Mouse (Mus musculus) heart, postnatal 0 days (tissue): Measurements from ENCODE around the gene Tpk1. TPM values are rescaled to one million over a fixed set of nuclear protein-coding genes. Genes with fewer than 3 reads are reported as not detected.

ENCODE experiments used
- ATAC-seq: fragments of 200-750 bp; cut with Nextera tagmentation; 2 replicates; pipeline ENCODE4 v1.8.0; 2017; ENCODE audit warnings: low read depth, moderate number of reproducible peaks, moderate library complexity; ENCODE audit not compliant: insufficient read depth
- DNase-seq: peaks from one replicate; pipeline ENCODE4 v3.0.0-alpha.2; 2016; ENCODE audit warnings: low spot score
- H3K27ac ChIP-seq: fragments of 300-500 bp; sonication (generic); 2 replicates; pipeline ENCODE4 v1.5.1; 2014; ENCODE audit warnings: low read depth, mild to moderate bottlenecking
- H3K27me3 ChIP-seq: fragments of 300-500 bp; sonication (generic); 2 replicates; pipeline ENCODE4 v1.6.1; 2014; ENCODE audit warnings: low read length, mixed read lengths; ENCODE audit not compliant: control insufficient read depth, insufficient read depth
- H3K36me3 ChIP-seq: fragments of 300-500 bp; sonication (generic); replicated peaks from 2 replicates; pipeline ENCODE4 v1.6.1; 2014; ENCODE audit warnings: low read length, mixed read lengths; ENCODE audit not compliant: control insufficient read depth, insufficient read depth
- H3K4me1 ChIP-seq: fragments of 300-500 bp; sonication (generic); 2 replicates; pipeline ENCODE4 v1.6.1; 2014; ENCODE audit warnings: antibody characterized with exemption; ENCODE audit not compliant: control insufficient read depth, insufficient read depth
- H3K4me2 ChIP-seq: fragments of 300-500 bp; sonication (generic); 2 replicates; pipeline ENCODE4 v1.6.1; 2014; ENCODE audit warnings: low read depth, mild to moderate bottlenecking, low read length, moderate library complexity
- H3K4me3 ChIP-seq: fragments of 300-500 bp; sonication (generic); 2 replicates; pipeline ENCODE4 v1.5.1; 2014; ENCODE audit warnings: low read depth, low read length
- H3K9ac ChIP-seq: fragments of 300-500 bp; sonication (generic); replicated peaks from 2 replicates; pipeline ENCODE4 v1.6.1; 2014; ENCODE audit warnings: low read depth, low read length, mixed read lengths
- H3K9me3 ChIP-seq: fragments of 300-500 bp; sonication (generic); replicated peaks from 2 replicates; pipeline ENCODE4 v1.6.1; 2016; ENCODE audit warnings: low read length; ENCODE audit not compliant: control insufficient read depth
- CTCF ChIP-seq: IDR thresholded peaks from 2 replicates; pipeline ENCODE4 v1.5.1; 2016; ENCODE audit warnings: antibody characterized with exemption, control low read depth, low read depth
- EP300 ChIP-seq: IDR thresholded peaks from 2 replicates; pipeline ENCODE4 v1.6.1; 2016; ENCODE audit warnings: antibody characterized with exemption, low read depth
- WGBS: fragments of 180-500 bp; shearing (Covaris S2); extraction: QIAGEN DNeasy Blood & Tissue Kit; methylation state at CpG from one replicate; pipeline ENCODE4 v1.1.7; 2014; 5-methylcytosine and 5-hydroxymethylcytosine counted together
- polyA plus RNA-seq: library from polyadenylated mRNA; unstranded; fragments of >200 nt; fragmentation: Nextera tagmentation; extraction: Ambion mirVana; gene quantifications from 2 replicates; pipeline ENCODE4 v1.2.1, GENCODE M21; 2015
- total RNA-seq: library from RNA; depleted of rRNA; stranded (reverse); fragments of >200 nt; gene quantifications from 2 replicates; pipeline ENCODE4 v1.2.3, GENCODE M21; 2014; ENCODE audit warnings: low replicate concordance

Gene Tpk1
- total and polyA plus RNA-seq, 2 experiments from 2014 or later: 2.8 to 6.3 TPM

DNA sequence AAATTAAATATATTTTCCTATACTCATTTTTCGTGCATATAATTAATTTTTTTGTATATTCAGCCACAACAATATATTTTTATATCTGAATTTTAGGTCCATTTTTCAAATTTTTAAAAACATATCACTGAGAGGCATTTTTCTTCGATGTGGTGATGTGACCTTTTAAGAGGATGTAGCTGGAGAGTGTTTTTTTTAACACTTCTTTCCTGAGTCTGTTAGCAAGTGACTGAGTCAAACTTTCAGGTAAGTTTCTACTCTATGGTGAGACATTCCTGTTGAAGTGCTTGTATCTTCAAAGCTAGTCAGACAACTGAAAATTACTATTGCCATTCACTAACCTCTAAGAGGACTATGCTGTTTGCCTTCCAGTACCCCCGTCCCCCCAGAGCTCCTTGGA is 283.3 kb downstream of the Tpk1 start:
- WGBS: 75% methylated on average over 3 of the region's 3 CpGs
- no peak overlapping the region for H3K4me3 ChIP-seq

GRCm38 (mm10) chr6:43382284-43382683 is 283.8 kb downstream of the Tpk1 start:
- Histone ChIP-seq H3K9ac (no peak overlapping the region), H3K9me3 (no peaks in the 10 kb centered on the region), H3K27me3 (no peaks in the 10 kb centered on the region), H3K27ac (0 out of 2 replicates have a peak overlapping the region, but pooled peaks have one; percentile 32), H3K36me3 (no peaks in the 10 kb centered on the region), H3K4me1 (peaks cover 3% of the 10 kb centered on the region), H3K4me2 (no peak overlapping the region), H3K4me3 (no peak overlapping the region)
- peak; percentile 77; the same call in 1 of the 2 replicates for ATAC-seq
- TF ChIP-seq EP300: no peak
- TF ChIP-seq CTCF: no peak
- peak; percentile 39 for DNase-seq
- whole genome bisulfite sequencing: 29% methylated on average over 3 of the region's 3 CpGs

More for the DNA sequence above, 283.3 kb downstream of the Tpk1 start:
- Histone ChIP-seq H3K4me1 (peaks cover 7% of the 10 kb centered on the region), H3K27ac (no peak overlapping the region), H3K4me2 (no peak overlapping the region), H3K9me3 (no peaks in the 10 kb centered on the region), H3K36me3 (no peaks in the 10 kb centered on the region), H3K27me3 (no peaks in the 10 kb centered on the region), H3K9ac (no peak overlapping the region)
- TF ChIP-seq EP300: no peak
- TF ChIP-seq CTCF: no peak
- ATAC-seq (no peak), DNase-seq (no peak)

DNA sequence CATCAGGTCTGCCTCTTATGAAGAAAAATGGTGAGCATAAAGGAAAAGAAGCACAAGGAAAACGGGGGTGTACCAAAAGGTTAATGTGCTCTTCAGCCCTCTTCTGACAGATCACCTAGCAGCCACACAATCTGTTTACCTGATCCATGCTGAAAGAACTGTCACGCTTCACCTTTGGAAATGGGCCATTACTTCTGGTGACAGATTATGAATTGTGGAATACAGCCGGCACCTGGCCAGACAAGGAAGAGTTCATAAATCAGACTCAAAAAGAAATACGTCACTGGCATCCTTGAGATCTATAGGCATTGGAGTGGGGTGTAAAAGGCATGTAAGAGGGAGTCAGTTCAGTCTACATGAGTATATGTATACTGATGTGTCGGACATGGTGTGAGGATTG is 292.9 kb downstream of the Tpk1 start:
- WGBS: 86% methylated on average over 5 of the region's 5 CpGs

GRCm38 (mm10) chr6:43367434-43367945 is 298.6 kb downstream of the Tpk1 start:
- Histone ChIP-seq H3K27me3 (no peaks in the 10 kb centered on the region), H3K36me3 (no peaks in the 10 kb centered on the region), H3K9me3 (no peaks in the 10 kb centered on the region), H3K4me2 (no peak overlapping the region), H3K4me3 (no peak overlapping the region), H3K4me1 (no peaks in the 10 kb centered on the region), H3K9ac (no peak overlapping the region), H3K27ac (no peak overlapping the region)
- TF ChIP-seq CTCF (no peak), EP300 (no peak)
- WGBS: 52% methylated on average over 1 of the region's 1 CpGs
- no peak for ATAC-seq
- no peak for DNase-seq

More for the DNA sequence above, 292.9 kb downstream of the Tpk1 start:
- no peaks in the 10 kb centered on the region for H3K27me3 ChIP-seq
- H3K9ac ChIP-seq: no peak overlapping the region
- H3K4me3 ChIP-seq: no peak overlapping the region
- no peak overlapping the region for H3K27ac ChIP-seq
- DNase-seq (no peak), ATAC-seq (no peak)
- H3K4me2 ChIP-seq: no peak overlapping the region
- H3K36me3 ChIP-seq: no peaks in the 10 kb centered on the region
- TF ChIP-seq EP300 (no peak), CTCF (no peak)
- H3K4me1 ChIP-seq: no peaks in the 10 kb centered on the region
- no peaks in the 10 kb centered on the region for H3K9me3 ChIP-seq

DNA sequence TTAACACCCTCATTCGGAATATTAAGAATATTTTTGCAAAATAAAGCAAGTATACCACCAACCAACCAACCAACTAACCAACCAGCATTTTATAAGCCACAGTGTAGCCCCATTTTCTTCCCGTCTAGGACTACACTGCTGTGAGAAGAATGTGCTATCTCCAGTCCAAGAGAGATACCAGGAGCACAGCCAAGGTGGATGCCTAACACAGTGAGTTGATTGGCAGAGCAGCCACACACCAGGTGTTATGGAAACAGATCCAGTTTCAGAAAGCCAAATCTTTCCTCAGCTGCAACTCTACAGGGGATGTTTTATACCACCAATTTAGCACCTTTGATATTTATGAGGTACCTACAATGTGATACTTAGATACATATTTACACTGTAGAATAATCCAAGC is 299.1 kb downstream of the Tpk1 start:
- Histone ChIP-seq H3K9me3 (no peaks in the 10 kb centered on the region), H3K4me3 (no peak overlapping the region), H3K27ac (no peak overlapping the region), H3K36me3 (no peaks in the 10 kb centered on the region), H3K4me2 (no peak overlapping the region), H3K9ac (no peak overlapping the region), H3K27me3 (no peaks in the 10 kb centered on the region), H3K4me1 (no peaks in the 10 kb centered on the region)
- ATAC-seq: no peak
- TF ChIP-seq CTCF: no peak
- no peak for TF ChIP-seq EP300
- DNase-seq: no peak
- 52% methylated on average over 2 of the region's 2 CpGs for WGBS

DNA sequence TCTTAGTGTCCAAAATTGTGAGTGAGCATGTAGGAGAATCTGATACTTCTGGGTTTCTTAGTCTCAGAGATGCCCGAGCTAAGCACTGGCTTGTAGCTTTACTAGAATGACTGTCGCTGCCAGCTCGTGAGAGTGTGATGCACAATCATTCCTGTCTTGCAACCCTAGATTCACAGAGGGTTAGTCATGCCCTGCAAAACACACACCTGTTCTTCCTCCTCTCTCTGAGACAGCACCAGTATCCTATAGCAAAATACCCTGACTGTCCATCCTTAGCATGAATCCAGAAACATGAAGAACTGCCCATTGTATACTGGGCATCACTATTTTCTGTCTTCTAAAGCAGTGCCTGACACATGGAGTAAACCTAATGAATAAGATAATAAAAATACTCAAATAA is 302.2 kb downstream of the Tpk1 start:
- ATAC-seq: no peak
- 90% methylated on average over 3 of the region's 3 CpGs for WGBS
- H3K4me1 ChIP-seq: no peaks in the 10 kb centered on the region

More for the DNA sequence above, 302.2 kb downstream of the Tpk1 start:
- no peak overlapping the region for H3K4me3 ChIP-seq
- H3K9ac ChIP-seq: no peak overlapping the region
- H3K27me3 ChIP-seq: no peaks in the 10 kb centered on the region
- no peak overlapping the region for H3K4me2 ChIP-seq
- no peak overlapping the region for H3K27ac ChIP-seq
- H3K9me3 ChIP-seq: no peaks in the 10 kb centered on the region
- DNase-seq: no peak
- no peaks in the 10 kb centered on the region for H3K36me3 ChIP-seq
- TF ChIP-seq EP300: no peak
